Mouse (Mus musculus): ENCODE measurements around the gene Pkn1. TPM values are rescaled to one million over a fixed set of nuclear protein-coding genes. Genes with fewer than 3 reads are reported as not detected.

The Pkn1 gene
- total RNA-seq, 2 experiments from 2014 or later, result 53.9 to 65.2 TPM

- DNase-seq (ENCODE audit: low spot score in 2 of 2), result peak; percentile 82 to 86
These were observed 25.9 kb upstream of the Pkn1 start for GRCm38 (mm10) chr8:83724697-83725482.

GRCm38 (mm10) chr8:83723447-83724083, 24.6 kb upstream of the Pkn1 start:
- no peak for DNase-seq (ENCODE audit: low spot score in 2 of 2)

- no peak for DNase-seq (ENCODE audit: low spot score in 2 of 2)
These were observed 23.7 kb upstream of the Pkn1 start for GRCm38 (mm10) chr8:83722631-83723030.

GRCm38 (mm10) chr8:83721405-83722025, 22.5 kb upstream of the Pkn1 start:
- DNase-seq (ENCODE audit: low spot score in 2 of 2), result no peak

- DNase-seq (ENCODE audit: low spot score in 2 of 2), result no peak
These were observed 20.7 kb upstream of the Pkn1 start for GRCm38 (mm10) chr8:83719693-83720092.

- DNase-seq (ENCODE audit: low spot score in 2 of 2), result no peak
These were observed 20.1 kb upstream of the Pkn1 start for GRCm38 (mm10) chr8:83719048-83719447.

- no peak for DNase-seq (ENCODE audit: low spot score in 2 of 2)
These were observed 17.6 kb upstream of the Pkn1 start for GRCm38 (mm10) chr8:83716563-83716962.

- DNase-seq (ENCODE audit: low spot score in 2 of 2), result no peak
These were observed 16.8 kb upstream of the Pkn1 start for GRCm38 (mm10) chr8:83715771-83716170.

- DNase-seq (ENCODE audit: low spot score in 2 of 2), result peak; percentile 90 to 95
These were observed 16.2 kb upstream of the Pkn1 start, which contains the start of gene Ddx39 for GRCm38 (mm10) chr8:83715031-83715690. TSS of gene Ddx39 (plus strand) at chr8:83715177.

GRCm38 (mm10) chr8:83714676-83715030, 15.7 kb upstream of the Pkn1 start:
- no peak for DNase-seq (ENCODE audit: low spot score in 2 of 2)

GRCm38 (mm10) chr8:83707554-83707953, 8.6 kb upstream of the Pkn1 start:
- peak; percentile 54 to 64 for DNase-seq (ENCODE audit: low spot score in 2 of 2)

GRCm38 (mm10) chr8:83706411-83706810, 7.4 kb upstream of the Pkn1 start:
- no peak for DNase-seq (ENCODE audit: low spot score in 2 of 2)

GRCm38 (mm10) chr8:83703426-83703825, 4.4 kb upstream of the Pkn1 start:
- DNase-seq (ENCODE audit: low spot score in 2 of 2), result peak in 1 of 2 experiments; percentile 26

- DNase-seq (ENCODE audit: low spot score in 2 of 2), result no peak
These were observed 1.6 kb upstream of the Pkn1 start for GRCm38 (mm10) chr8:83700423-83701085.

GRCm38 (mm10) chr8:83699566-83699965, 587 bp upstream of the Pkn1 start:
- no peak for DNase-seq (ENCODE audit: low spot score in 2 of 2)

- no peak for DNase-seq (ENCODE audit: low spot score in 2 of 2)
These were observed 703 bp downstream of the Pkn1 start for GRCm38 (mm10) chr8:83698291-83698660.

GRCm38 (mm10) chr8:83697374-83698220, 1.4 kb downstream of the Pkn1 start:
- no peak for DNase-seq (ENCODE audit: low spot score in 2 of 2)

GRCm38 (mm10) chr8:83695351-83696106, 3.5 kb downstream of the Pkn1 start:
- DNase-seq (ENCODE audit: low spot score in 2 of 2), result no peak

- peak in 1 of 2 experiments; percentile 24 for DNase-seq (ENCODE audit: low spot score in 2 of 2)
These were observed 4.4 kb downstream of the Pkn1 start for GRCm38 (mm10) chr8:83694369-83695160.
